Mouse (Mus musculus): ENCODE data around the gene Alkbh6. TPM values are rescaled to one million over a fixed set of nuclear protein-coding genes. Genes with fewer than 3 reads are reported as not detected.

Alkbh6 gene
- polyA plus RNA-seq, 1 experiment from 2014 or later: 127 TPM

GRCm38 (mm10) chr7:30332622-30333259 lies 24.2 kb downstream of the Alkbh6 start:
- Histone ChIP-seq H3K4me1 (ENCODE audit: control insufficient read depth, insufficient read depth, low read length) (peaks cover 12% of the 10 kb centered on the region), H3K4me2 (ENCODE audit: low read length) (no peak overlapping the region), H3K4me3 (ENCODE audit: low read depth, low read length) (no peak overlapping the region), H3K9ac (ENCODE audit: low read depth, low read length) (no peak overlapping the region), H3K27me3 (ENCODE audit: control insufficient read depth, insufficient read depth, low read depth, low read length) (peaks cover 15% of the 10 kb centered on the region), H3K36me3 (ENCODE audit: control insufficient read depth, insufficient read depth, low read length) (no peaks in the 10 kb centered on the region), H3K27ac (ENCODE audit: low read length) (no peak overlapping the region), H3K9me3 (replicated peaks; ENCODE audit: control insufficient read depth, low read length, poor library complexity, severe bottlenecking) (no peaks in the 10 kb centered on the region)
- 67% methylated on average over 18 of the region's 18 CpGs for WGBS
- ATAC-seq: no peak

- Histone ChIP-seq H3K4me2 (ENCODE audit: low read length) (no peak overlapping the region), H3K9ac (ENCODE audit: low read depth, low read length) (no peak overlapping the region), H3K27ac (ENCODE audit: low read length) (no peak overlapping the region), H3K27me3 (ENCODE audit: control insufficient read depth, insufficient read depth, low read depth, low read length) (peaks cover 15% of the 10 kb centered on the region), H3K4me1 (ENCODE audit: control insufficient read depth, insufficient read depth, low read length) (peaks cover 12% of the 10 kb centered on the region), H3K9me3 (replicated peaks; ENCODE audit: control insufficient read depth, low read length, poor library complexity, severe bottlenecking) (no peaks in the 10 kb centered on the region), H3K36me3 (ENCODE audit: control insufficient read depth, insufficient read depth, low read length) (no peaks in the 10 kb centered on the region), H3K4me3 (ENCODE audit: low read depth, low read length) (no peak overlapping the region)
- ATAC-seq: no peak
- 40% methylated on average over 4 of the region's 4 CpGs for WGBS
Observed at GRCm38 (mm10) chr7:30333436-30333835, 24.9 kb downstream of the Alkbh6 start.

GRCm38 (mm10) chr7:30334563-30334962 lies 26.0 kb downstream of the Alkbh6 start:
- H3K4me2 ChIP-seq (ENCODE audit: low read length): no peak overlapping the region
- no peak for ATAC-seq
- H3K4me1 ChIP-seq (ENCODE audit: control insufficient read depth, insufficient read depth, low read length): peaks cover 12% of the 10 kb centered on the region
- WGBS: 66% methylated on average over 5 of the region's 5 CpGs
- no peak overlapping the region for H3K27ac ChIP-seq (ENCODE audit: low read length)
- no peaks in the 10 kb centered on the region for H3K9me3 ChIP-seq (replicated peaks; ENCODE audit: control insufficient read depth, low read length, poor library complexity, severe bottlenecking)
- no peaks in the 10 kb centered on the region for H3K36me3 ChIP-seq (ENCODE audit: control insufficient read depth, insufficient read depth, low read length)
- H3K9ac ChIP-seq (ENCODE audit: low read depth, low read length): no peak overlapping the region
- H3K4me3 ChIP-seq (ENCODE audit: low read depth, low read length): no peak overlapping the region
- H3K27me3 ChIP-seq (ENCODE audit: control insufficient read depth, insufficient read depth, low read depth, low read length): peaks cover 17% of the 10 kb centered on the region

GRCm38 (mm10) chr7:30335688-30336087 lies 27.2 kb downstream of the Alkbh6 start:
- Histone ChIP-seq H3K27me3 (ENCODE audit: control insufficient read depth, insufficient read depth, low read depth, low read length) (peaks cover 17% of the 10 kb centered on the region), H3K4me2 (ENCODE audit: low read length) (no peak overlapping the region), H3K4me3 (ENCODE audit: low read depth, low read length) (no peak overlapping the region), H3K9ac (ENCODE audit: low read depth, low read length) (no peak overlapping the region), H3K9me3 (replicated peaks; ENCODE audit: control insufficient read depth, low read length, poor library complexity, severe bottlenecking) (no peaks in the 10 kb centered on the region), H3K27ac (ENCODE audit: low read length) (no peak overlapping the region), H3K4me1 (ENCODE audit: control insufficient read depth, insufficient read depth, low read length) (peaks cover 12% of the 10 kb centered on the region), H3K36me3 (ENCODE audit: control insufficient read depth, insufficient read depth, low read length) (no peaks in the 10 kb centered on the region)
- WGBS: 77% methylated on average over 6 of the region's 6 CpGs
- ATAC-seq: no peak

- Histone ChIP-seq H3K27me3 (ENCODE audit: control insufficient read depth, insufficient read depth, low read depth, low read length) (peaks cover 17% of the 10 kb centered on the region), H3K36me3 (ENCODE audit: control insufficient read depth, insufficient read depth, low read length) (no peaks in the 10 kb centered on the region), H3K4me2 (ENCODE audit: low read length) (peak overlapping the region; percentile 27; the same call in 1 of the 2 replicates), H3K4me3 (ENCODE audit: low read depth, low read length) (no peak overlapping the region), H3K9me3 (replicated peaks; ENCODE audit: control insufficient read depth, low read length, poor library complexity, severe bottlenecking) (no peaks in the 10 kb centered on the region), H3K9ac (ENCODE audit: low read depth, low read length) (0 out of 2 replicates have a peak overlapping the region, but pooled peaks have one; percentile 33), H3K4me1 (ENCODE audit: control insufficient read depth, insufficient read depth, low read length) (peaks cover 10% of the 10 kb centered on the region), H3K27ac (ENCODE audit: low read length) (no peak overlapping the region)
- peak; percentile 26; the same call in 1 of the 2 replicates for ATAC-seq
- WGBS: 2% methylated on average over 9 of the region's 9 CpGs
Observed at GRCm38 (mm10) chr7:30336384-30336783, 27.9 kb downstream of the Alkbh6 start.

- 63% methylated on average over 5 of the region's 5 CpGs for WGBS
- H3K4me2 ChIP-seq (ENCODE audit: low read length): no peak overlapping the region
- H3K4me3 ChIP-seq (ENCODE audit: low read depth, low read length): no peak overlapping the region
- H3K9ac ChIP-seq (ENCODE audit: low read depth, low read length): no peak overlapping the region
- H3K27me3 ChIP-seq (ENCODE audit: control insufficient read depth, insufficient read depth, low read depth, low read length): peaks cover 24% of the 10 kb centered on the region
- no peaks in the 10 kb centered on the region for H3K9me3 ChIP-seq (replicated peaks; ENCODE audit: control insufficient read depth, low read length, poor library complexity, severe bottlenecking)
- ATAC-seq: no peak
- H3K4me1 ChIP-seq (ENCODE audit: control insufficient read depth, insufficient read depth, low read length): 0 out of 2 replicates have a peak, but pooled peaks cover 5% of the 10 kb centered on the region
- H3K36me3 ChIP-seq (ENCODE audit: control insufficient read depth, insufficient read depth, low read length): no peaks in the 10 kb centered on the region
- no peak overlapping the region for H3K27ac ChIP-seq (ENCODE audit: low read length)
Observed at GRCm38 (mm10) chr7:30339432-30340109, 31.1 kb downstream of the Alkbh6 start.

GRCm38 (mm10) chr7:30346635-30347379 lies 38.3 kb downstream of the Alkbh6 start:
- 33% methylated on average over 21 of the region's 21 CpGs for WGBS
- no peak for ATAC-seq

GRCm38 (mm10) chr7:30347828-30348227 lies 39.3 kb downstream of the Alkbh6 start:
- peak; percentile 70; the same call in 1 of the 2 replicates for ATAC-seq
- H3K27me3 ChIP-seq (ENCODE audit: control insufficient read depth, insufficient read depth, low read depth, low read length): peaks cover 33% of the 10 kb centered on the region

More at GRCm38 (mm10) chr7:30346635-30347379, 38.3 kb downstream of the Alkbh6 start:
- peaks cover 33% of the 10 kb centered on the region for H3K27me3 ChIP-seq (ENCODE audit: control insufficient read depth, insufficient read depth, low read depth, low read length)
- no peak overlapping the region for H3K9ac ChIP-seq (ENCODE audit: low read depth, low read length)
- H3K9me3 ChIP-seq (replicated peaks; ENCODE audit: control insufficient read depth, low read length, poor library complexity, severe bottlenecking): no peaks in the 10 kb centered on the region
- no peak overlapping the region for H3K27ac ChIP-seq (ENCODE audit: low read length)
- no peak overlapping the region for H3K4me2 ChIP-seq (ENCODE audit: low read length)
- no peak overlapping the region for H3K4me3 ChIP-seq (ENCODE audit: low read depth, low read length)
- H3K4me1 ChIP-seq (ENCODE audit: control insufficient read depth, insufficient read depth, low read length): no peaks in the 10 kb centered on the region
- no peaks in the 10 kb centered on the region for H3K36me3 ChIP-seq (ENCODE audit: control insufficient read depth, insufficient read depth, low read length)

More at GRCm38 (mm10) chr7:30347828-30348227, 39.3 kb downstream of the Alkbh6 start:
- peak overlapping the region; percentile 25 for H3K4me3 ChIP-seq (ENCODE audit: low read depth, low read length)
- 2% methylated on average over 30 of the region's 30 CpGs for WGBS
- H3K9ac ChIP-seq (ENCODE audit: low read depth, low read length): peak overlapping the region; percentile 27; the same call in 1 of the 2 replicates
- no peaks in the 10 kb centered on the region; the same call in 1 of the 2 replicates for H3K36me3 ChIP-seq (ENCODE audit: control insufficient read depth, insufficient read depth, low read length)
- H3K4me2 ChIP-seq (ENCODE audit: low read length): peak overlapping the region; percentile 56
- no peaks in the 10 kb centered on the region for H3K4me1 ChIP-seq (ENCODE audit: control insufficient read depth, insufficient read depth, low read length)
- H3K9me3 ChIP-seq (replicated peaks; ENCODE audit: control insufficient read depth, low read length, poor library complexity, severe bottlenecking): no peaks in the 10 kb centered on the region
- no peak overlapping the region for H3K27ac ChIP-seq (ENCODE audit: low read length)
